Mouse (Mus musculus) forebrain, postnatal 0 days (tissue): ENCODE results near the gene D430019H16Rik. TPM values are rescaled to one million over a fixed set of nuclear protein-coding genes. Genes with fewer than 3 reads are reported as not detected.

Experiments used
- ATAC-seq: fragments of 200-750 bp; cut with Nextera tagmentation; 2 replicates; pipeline ENCODE4 v1.8.0; 2017; ENCODE audit warnings: mild to moderate bottlenecking, moderate library complexity
- DNase-seq: peaks from one replicate; pipeline ENCODE4 v3.0.0-alpha.2; 2015
- H3K27ac ChIP-seq: fragments of 300-500 bp; sonication (generic); 2 replicates; pipeline ENCODE4 v1.5.1; 2014; ENCODE audit warnings: low read depth, mild to moderate bottlenecking, antibody characterized with exemption, low read length, moderate library complexity, mixed read lengths
- H3K27me3 ChIP-seq: fragments of 300-500 bp; sonication (generic); 2 replicates; pipeline ENCODE4 v1.6.1; 2014; ENCODE audit warnings: mild to moderate bottlenecking, low read length, mixed read lengths; ENCODE audit not compliant: insufficient read depth
- H3K36me3 ChIP-seq: fragments of 300-500 bp; sonication (generic); 2 replicates; pipeline ENCODE4 v1.6.1; 2014; ENCODE audit warnings: mild to moderate bottlenecking, moderate library complexity; ENCODE audit not compliant: insufficient read depth
- H3K4me1 ChIP-seq: fragments of 300-500 bp; sonication (generic); 2 replicates; pipeline ENCODE4 v1.6.1; 2014; ENCODE audit warnings: antibody characterized with exemption; ENCODE audit not compliant: insufficient read depth
- H3K4me2 ChIP-seq: fragments of 300-500 bp; sonication (generic); 2 replicates; pipeline ENCODE4 v1.6.1; 2014; ENCODE audit warnings: low read depth, mild to moderate bottlenecking, moderate library complexity
- H3K4me3 ChIP-seq: fragments of 300-500 bp; sonication (generic); 2 replicates; pipeline ENCODE4 v1.5.1; 2014; ENCODE audit warnings: low read depth, low read length, mixed read lengths
- H3K9ac ChIP-seq: fragments of 300-500 bp; sonication (generic); 2 replicates; pipeline ENCODE4 v1.6.1; 2014; ENCODE audit warnings: mild to moderate bottlenecking
- H3K9me3 ChIP-seq: fragments of 300-500 bp; sonication (generic); 2 replicates; pipeline ENCODE4 v1.6.1; 2016; ENCODE audit warnings: low read length
- CTCF ChIP-seq: sonication (generic); IDR thresholded peaks from 2 replicates; pipeline ENCODE4 v1.5.1; 2016; ENCODE audit warnings: antibody characterized with exemption, control low read depth, low read depth
- WGBS: fragments of 180-500 bp; shearing (Covaris S2); extraction: QIAGEN DNeasy Blood & Tissue Kit; methylation state at CpG from one replicate; pipeline ENCODE4 v1.1.7; 2014; 5-methylcytosine and 5-hydroxymethylcytosine counted together
- polyA plus RNA-seq: library from polyadenylated mRNA; unstranded; fragments of >200 nt; fragmentation: Nextera tagmentation; extraction: Ambion mirVana; gene quantifications from 2 replicates; pipeline ENCODE4 v1.2.1, GENCODE M21; 2015
- total RNA-seq: library from RNA; depleted of rRNA; stranded (reverse); fragments of >200 nt; gene quantifications from 2 replicates; pipeline ENCODE4 v1.2.3, GENCODE M21; 2014

The D430019H16Rik gene
- total and polyA plus RNA-seq, 2 experiments from 2014 or later = 13.3 to 208 TPM

DNA sequence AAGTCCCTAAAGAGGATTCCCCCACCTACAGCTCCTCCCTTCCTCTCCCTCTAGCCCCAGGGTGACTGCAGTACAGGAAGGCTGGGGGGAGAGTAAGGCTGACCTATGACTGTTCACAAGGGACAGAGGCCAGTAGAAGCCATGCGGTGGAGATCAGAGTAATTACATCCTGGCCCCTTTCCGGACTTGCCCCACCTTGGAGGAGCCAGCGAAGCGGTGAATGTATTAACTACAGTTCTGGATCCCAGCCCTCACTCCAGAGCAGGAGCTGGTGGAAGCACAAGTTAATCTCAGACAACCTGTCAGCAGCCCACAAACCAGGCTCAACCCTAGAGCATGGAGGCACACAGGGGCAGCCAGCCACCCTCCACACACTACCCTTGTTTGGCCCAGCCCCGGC is 47.3 kb downstream of the D430019H16Rik start:
- no peak for TF ChIP-seq CTCF
- Histone ChIP-seq H3K9me3 (no peaks in the 10 kb centered on the region), H3K4me1 (no peaks in the 10 kb centered on the region), H3K27ac (no peak overlapping the region), H3K9ac (no peak overlapping the region), H3K36me3 (no peaks in the 10 kb centered on the region), H3K27me3 (no peaks in the 10 kb centered on the region), H3K4me2 (no peak overlapping the region), H3K4me3 (no peak overlapping the region)
- WGBS = 60% methylated on average over 5 of the region's 5 CpGs
- DNase-seq (no peak), ATAC-seq (no peak)

DNA sequence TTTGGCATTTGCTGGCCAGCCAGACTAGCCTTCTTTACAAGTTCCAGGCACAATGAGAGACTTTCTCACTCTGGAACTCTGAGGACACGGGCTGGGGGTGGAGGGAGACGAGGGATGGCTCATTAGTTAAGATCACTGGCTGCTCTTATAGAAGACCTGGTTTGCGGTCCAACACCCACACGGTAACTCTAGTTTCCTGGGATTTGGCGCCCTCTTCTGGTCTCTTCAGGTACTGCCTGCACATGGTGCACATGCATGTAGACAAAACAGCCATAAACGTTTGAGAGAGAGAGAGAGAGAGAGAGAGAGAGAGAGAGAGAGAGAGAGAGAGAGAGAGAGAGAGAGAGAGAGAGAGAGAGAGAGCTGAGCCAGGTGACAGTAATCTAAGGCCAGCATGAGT is 51.1 kb downstream of the D430019H16Rik start:
- ATAC-seq (no peak), DNase-seq (no peak)
- H3K4me3 ChIP-seq = no peak overlapping the region
- no peak overlapping the region for H3K9ac ChIP-seq
- peak; percentile 54 for TF ChIP-seq CTCF
- WGBS = 62% methylated on average over 6 of the region's 6 CpGs
- H3K4me2 ChIP-seq = no peak overlapping the region
- no peaks in the 10 kb centered on the region for H3K4me1 ChIP-seq
- H3K27ac ChIP-seq = no peak overlapping the region
- no peaks in the 10 kb centered on the region for H3K36me3 ChIP-seq
- no peaks in the 10 kb centered on the region for H3K27me3 ChIP-seq
- H3K9me3 ChIP-seq = no peaks in the 10 kb centered on the region

DNA sequence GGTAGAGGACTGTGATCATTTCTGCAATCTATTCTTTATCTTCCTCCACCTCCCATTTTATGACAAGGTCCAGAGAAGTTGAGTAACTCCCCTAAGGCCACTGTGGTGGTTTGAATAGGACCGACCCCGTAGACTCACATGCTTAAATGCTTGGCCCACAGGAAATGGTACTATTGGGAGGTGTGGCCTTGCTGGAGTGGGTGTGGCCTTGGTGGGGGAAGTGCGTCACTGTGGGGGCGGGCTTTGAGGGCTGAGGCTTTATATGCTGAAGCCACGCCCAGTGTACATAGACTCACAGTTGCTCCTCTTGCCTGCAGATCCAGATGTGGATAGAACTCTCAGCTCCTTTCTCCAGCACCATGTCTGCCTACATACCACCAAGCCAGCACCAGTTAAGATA is 57.5 kb downstream of the D430019H16Rik start:
- Histone ChIP-seq H3K9me3 (no peaks in the 10 kb centered on the region), H3K36me3 (no peaks in the 10 kb centered on the region), H3K4me3 (no peak overlapping the region), H3K4me2 (no peak overlapping the region), H3K9ac (no peak overlapping the region), H3K27me3 (no peaks in the 10 kb centered on the region), H3K27ac (no peak overlapping the region), H3K4me1 (no peaks in the 10 kb centered on the region)
- ATAC-seq (no peak), DNase-seq (no peak)
- WGBS = 93% methylated on average over 5 of the region's 5 CpGs
- no peak for TF ChIP-seq CTCF

DNA sequence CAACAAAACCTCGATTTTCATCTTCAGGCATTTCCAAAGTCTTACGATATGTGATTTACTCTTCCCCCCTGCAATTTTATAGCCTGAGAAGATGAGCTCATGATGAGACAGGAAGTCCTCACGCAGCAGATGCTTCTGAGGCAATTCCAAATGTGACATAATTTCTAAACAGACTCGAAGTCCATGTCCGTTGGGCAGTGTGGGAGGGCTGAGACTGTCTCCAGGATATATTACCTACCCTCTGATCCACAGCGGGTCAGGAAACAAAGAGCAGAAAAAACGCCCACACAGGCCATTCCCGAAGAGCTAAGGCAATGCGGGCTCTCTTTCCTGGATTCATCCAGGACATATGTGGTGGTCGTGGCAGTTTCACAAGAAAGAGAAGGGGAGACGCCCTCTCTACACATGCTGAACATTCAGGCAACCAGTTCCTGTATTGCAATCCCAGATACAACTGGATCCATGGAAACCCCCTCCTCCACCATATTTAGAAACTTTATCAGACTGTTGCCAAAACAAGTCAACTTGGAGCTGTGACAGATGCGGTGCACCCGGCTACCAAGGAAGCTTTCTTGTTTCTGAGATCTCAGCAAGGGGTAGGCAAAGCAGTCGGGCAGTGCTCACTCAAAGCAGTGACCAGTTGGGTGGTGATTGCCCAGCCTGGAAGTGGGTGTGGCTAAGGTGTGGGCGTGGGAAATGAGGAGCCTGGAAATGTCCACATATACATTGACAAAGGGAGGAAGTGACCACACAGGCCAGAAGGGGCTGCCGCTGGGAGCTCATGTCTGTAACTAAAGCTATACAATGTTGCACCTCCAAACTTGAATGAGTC is 58.2 kb downstream of the D430019H16Rik start:
- no peak for TF ChIP-seq CTCF
- no peak overlapping the region for H3K27ac ChIP-seq
- no peaks in the 10 kb centered on the region for H3K9me3 ChIP-seq

DNA sequence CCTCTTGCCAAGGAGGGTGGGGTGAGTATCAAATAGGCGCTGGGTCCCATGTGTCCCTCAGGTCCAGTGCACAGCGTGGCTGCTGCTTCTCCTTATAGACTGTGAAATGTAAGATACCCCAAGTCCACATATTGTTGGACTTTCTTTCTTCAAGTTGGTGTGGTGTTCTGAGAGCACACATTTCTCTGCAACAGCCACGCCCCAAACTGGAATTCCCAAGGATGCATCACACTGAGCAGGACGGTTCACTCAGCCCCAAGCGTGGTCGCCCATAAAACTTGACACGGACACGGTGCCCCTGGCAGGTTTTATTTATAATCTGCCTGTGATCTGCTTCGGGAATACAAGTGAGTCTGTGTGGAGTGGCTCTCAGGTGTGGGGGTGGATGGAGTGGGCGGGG is 60.5 kb downstream of the D430019H16Rik start:
- ATAC-seq (no peak), DNase-seq (no peak)
- H3K4me3 ChIP-seq = no peak overlapping the region
- H3K9me3 ChIP-seq = no peaks in the 10 kb centered on the region
- WGBS = 86% methylated on average over 10 of the region's 10 CpGs
- H3K9ac ChIP-seq = no peak overlapping the region
- H3K27ac ChIP-seq = no peak overlapping the region
- no peaks in the 10 kb centered on the region for H3K27me3 ChIP-seq
- H3K4me2 ChIP-seq = no peak overlapping the region
- no peak for TF ChIP-seq CTCF
- no peaks in the 10 kb centered on the region for H3K36me3 ChIP-seq
- no peaks in the 10 kb centered on the region for H3K4me1 ChIP-seq

More for the DNA sequence above, 58.2 kb downstream of the D430019H16Rik start:
- DNase-seq (no peak), ATAC-seq (no peak)
- no peaks in the 10 kb centered on the region for H3K4me1 ChIP-seq
- no peak overlapping the region for H3K4me3 ChIP-seq
- H3K4me2 ChIP-seq = no peak overlapping the region
- no peaks in the 10 kb centered on the region for H3K36me3 ChIP-seq
- H3K27me3 ChIP-seq = no peaks in the 10 kb centered on the region
- WGBS = 84% methylated on average over 16 of the region's 16 CpGs
- H3K9ac ChIP-seq = no peak overlapping the region

DNA sequence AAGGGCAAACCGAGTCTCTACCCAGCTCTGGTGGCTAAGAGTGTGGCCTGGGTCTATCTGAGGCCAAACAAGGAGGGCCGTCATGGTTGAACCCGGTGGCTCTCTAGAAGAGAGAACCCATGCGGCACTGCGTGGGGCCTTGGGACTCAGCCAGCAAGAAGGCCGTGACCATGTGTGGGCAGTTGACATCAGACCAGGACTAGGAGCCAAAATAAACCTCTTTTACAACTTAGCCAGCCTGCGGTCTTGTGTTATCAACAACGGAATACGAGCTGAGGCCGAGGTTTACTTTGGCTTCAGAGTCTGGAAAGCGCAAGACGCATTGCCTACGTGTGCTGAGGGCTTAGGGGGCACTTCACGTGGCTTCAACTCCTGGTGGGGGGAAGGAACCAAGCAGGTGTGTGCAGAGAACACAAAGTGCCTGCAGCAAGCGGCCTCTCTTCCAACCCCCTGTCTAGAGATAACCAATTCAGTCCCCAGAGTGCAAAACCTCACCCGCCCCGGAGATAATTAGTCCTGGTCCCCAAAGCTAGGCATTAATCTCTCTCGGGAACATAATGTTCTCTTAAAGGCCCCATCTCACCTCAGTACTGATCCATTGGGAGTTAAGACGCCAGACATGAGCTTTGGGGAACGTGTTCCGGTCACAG is 63.5 kb downstream of the D430019H16Rik start:
- Histone ChIP-seq H3K4me2 (no peak overlapping the region), H3K36me3 (no peaks in the 10 kb centered on the region), H3K27me3 (no peaks in the 10 kb centered on the region), H3K4me3 (no peak overlapping the region), H3K4me1 (no peaks in the 10 kb centered on the region), H3K9ac (no peak overlapping the region), H3K27ac (no peak overlapping the region), H3K9me3 (no peaks in the 10 kb centered on the region; the same call in 1 of the 2 replicates)
- no peak for TF ChIP-seq CTCF
- 84% methylated on average over 21 of the region's 21 CpGs for WGBS
- ATAC-seq (no peak), DNase-seq (no peak)

DNA sequence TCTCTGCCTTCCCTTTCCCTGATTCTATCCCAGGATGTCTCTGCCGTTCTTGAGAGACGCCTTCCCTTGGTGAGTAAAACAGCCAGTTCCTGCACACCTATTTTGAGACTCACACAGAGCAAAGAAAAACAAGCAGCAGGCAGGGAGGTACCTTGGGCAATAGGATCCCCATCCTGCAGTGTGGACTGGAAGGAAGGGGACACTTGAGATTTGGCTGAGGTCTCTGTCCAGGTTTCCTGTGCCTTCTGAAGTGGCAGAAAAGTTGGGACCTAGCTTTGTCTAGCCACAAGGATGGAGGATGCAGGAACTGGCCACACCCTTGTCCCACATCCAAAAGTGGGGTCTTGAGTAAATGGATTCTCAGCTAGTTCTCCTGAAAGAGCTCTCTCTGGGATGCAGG is 66.2 kb downstream of the D430019H16Rik start:
- no peak for ATAC-seq
- H3K36me3 ChIP-seq = no peaks in the 10 kb centered on the region
- H3K4me2 ChIP-seq = no peak overlapping the region
- H3K9me3 ChIP-seq = no peaks in the 10 kb centered on the region; the same call in 1 of the 2 replicates
- TF ChIP-seq CTCF = no peak
- no peak overlapping the region for H3K9ac ChIP-seq
- no peak for DNase-seq
- no peak overlapping the region for H3K4me3 ChIP-seq
- 92% methylated on average over 2 of the region's 2 CpGs for WGBS
- H3K4me1 ChIP-seq = no peaks in the 10 kb centered on the region
- H3K27me3 ChIP-seq = no peaks in the 10 kb centered on the region
- H3K27ac ChIP-seq = no peak overlapping the region
